Comparison of ENCODE assay signal across 11 mouse cellular contexts in genomic region chr3:87500088-87501055, GRCm38 (mm10). TPM values are rescaled to one million over a fixed set of nuclear protein-coding genes. Genes with fewer than 3 reads are reported as not detected.
DNase-seq lines count a peak whose midpoint lies in the region; ATAC-seq and TF ChIP-seq lines count a peak whose summit lies in the region.
"Had no signal": no experiment of that assay in that cellular context is flagged by ENCODE, and none has a peak within 500 bp of the region (broad histone marks: within the 10 kb centered on the region; RNA-seq: fewer than 3 reads in every experiment).

No protein-coding gene starts in this region.

- no peak for TF ChIP-seq CTCF in layer of hippocampus, adult 2 months (conservative IDR thresholded peaks at IDR 0.05)

- no peak overlapping the region for H3K4me3 ChIP-seq in forebrain, embryonic 10.5 days
- H3K4me3 ChIP-seq in layer of hippocampus, adult 2 months = no peak overlapping the region

- H3K27me3 ChIP-seq in forebrain, embryonic 10.5 days (ENCODE audit: poor library complexity, severe bottlenecking) = peaks cover 8% of the 10 kb centered on the region

- H3K9me3 ChIP-seq in forebrain, embryonic 10.5 days = no peaks in the 10 kb centered on the region

- peaks cover 20% of the 10 kb centered on the region for H3K4me1 ChIP-seq in forebrain, embryonic 10.5 days

- DNase-seq in frontal cortex, postnatal 25 days (ENCODE audit: low spot score in 2 of 2) = no peak
- DNase-seq in spleen, adult 18-20 months = peak; percentile 59 to 63
- no peak for DNase-seq in spleen, adult 12 weeks (ENCODE audit: low spot score)
- DNase-seq in naive thymus-derived CD4-positive, alpha-beta T cell, adult 2 months (ENCODE audit: low read depth) = peak; percentile 47
- no peak for DNase-seq in forebrain, embryonic 10.5 days (ENCODE audit: extremely low spot score, low spot score)
- DNase-seq in right cerebral cortex, postnatal 14 days = no peak
- no peak for DNase-seq in layer of hippocampus, adult 2 months (ENCODE audit: low spot score in 2 of 2)
- DNase-seq: cerebellum, adult 18-20 months; right cerebral cortex, adult 18-20 months had no signal

- H3K36me3 ChIP-seq in forebrain, embryonic 10.5 days (replicated peaks) = no peaks in the 10 kb centered on the region

- 0 out of 2 replicates have a peak, but pooled peaks have one; percentile 45 for ATAC-seq in frontal cortex, adult (ENCODE audit: low TSS enrichment)

- WGBS in forebrain, embryonic 10.5 days = 84% methylated on average over 24 of the region's 24 CpGs

- no peak overlapping the region for H3K27ac ChIP-seq in forebrain, embryonic 10.5 days
- no peak overlapping the region for H3K27ac ChIP-seq in layer of hippocampus, adult 2 months
- H3K27ac ChIP-seq: kidney, postnatal 0 days had no signal

RNA-seq across cellular contexts. Expression of gene Etv3, which starts 24.8 kb away (rescaled TPM):
- 10.9 and 11.0 TPM in 2 replicates for polyA plus RNA-seq in forebrain, embryonic 10.5 days (2016; fragmentation: Nextera tagmentation; extraction: Ambion mirVana)
- 10 to 100 TPM; 21.5 to 25.2 TPM for total RNA-seq in layer of hippocampus, adult 2 months (2021)

Comparison
In these comparisons a context has a peak if more than half of its experiments do, and no peak if none do; other contexts are left out.
1. DNase-seq: peak in spleen, adult 18-20 months (2 of 2) and naive thymus-derived CD4-positive, alpha-beta T cell, adult 2 months (single experiment); none in frontal cortex, postnatal 25 days (0 of 2), spleen, adult 12 weeks (single experiment), forebrain, embryonic 10.5 days (single experiment), right cerebral cortex, postnatal 14 days (single experiment) and layer of hippocampus, adult 2 months (0 of 2).